Mouse (Mus musculus) thymus, adult 2 months (tissue): ENCODE measurements at regions not wholly inside any gene's neighbourhood (a gene's known extent, or its start where the extent isn't known, plus 50 kb on each side); places are given as distances from the start of the nearest gene placed in this dataset.

ENCODE experiments used
- DNase-seq: peaks from one replicate; pipeline ENCODE4 v3.0.0; 2021
- H3K27ac ChIP-seq: fragments of 200-500 bp; 2 replicates; pipeline ENCODE4 v1.5.1; 2012; ENCODE audit warnings: low read length, control low read depth; ENCODE audit not compliant: control insufficient read depth, insufficient read depth
- H3K27me3 ChIP-seq: fragments of 200-500 bp; 2 replicates; pipeline ENCODE4 v1.6.1; 2012; ENCODE audit warnings: mild to moderate bottlenecking, low read length, moderate library complexity, mixed read lengths; ENCODE audit not compliant: control insufficient read depth, insufficient read depth
- H3K36me3 ChIP-seq: fragments of 200-500 bp; 2 replicates; pipeline ENCODE4 v1.6.1; 2012; ENCODE audit warnings: mild to moderate bottlenecking, low read length, moderate library complexity; ENCODE audit not compliant: control insufficient read depth, insufficient read depth
- H3K4me1 ChIP-seq: fragments of 200-500 bp; replicated peaks from 2 replicates; pipeline ENCODE4 v1.6.1; 2012; ENCODE audit warnings: low read length; ENCODE audit not compliant: control insufficient read depth, insufficient read depth
- H3K4me3 ChIP-seq: fragments of 200-500 bp; 2 replicates; pipeline ENCODE4 v1.5.1; 2012; ENCODE audit warnings: mild to moderate bottlenecking, low read length, control low read depth, moderate library complexity; ENCODE audit not compliant: control insufficient read depth, insufficient read depth
- CTCF ChIP-seq: fragments of 200-500 bp; IDR thresholded peaks from 2 replicates; pipeline ENCODE4 v1.5.1; 2012; ENCODE audit warnings: mild to moderate bottlenecking, control low read depth, low read length, moderate library complexity, borderline replicate concordance; ENCODE audit not compliant: control insufficient read depth, poor library complexity, insufficient read depth; ENCODE audit errors: extremely low read depth
- POLR2A ChIP-seq: fragments of 200-500 bp; IDR thresholded peaks from 2 replicates; pipeline ENCODE4 v1.6.1; 2012; ENCODE audit warnings: mild to moderate bottlenecking, low read length, control low read depth, moderate library complexity; ENCODE audit not compliant: control insufficient read depth, poor library complexity, insufficient read depth; ENCODE audit errors: extremely low read depth
- WGBS: fragments of 180-500 bp; shearing (Covaris S2); methylation state at CpG from one replicate; pipeline ENCODE4 v1.1.7; 2018; 5-methylcytosine and 5-hydroxymethylcytosine counted together

GRCm38 (mm10) chr10:39233926-39234450 is 70.4 kb upstream of the Ccn6 start:
- DNase-seq, result no peak
- peaks cover 2% of the 10 kb centered on the region; the same call in 1 of the 2 replicates for H3K4me1 ChIP-seq
- 92% methylated on average over 8 of the region's 8 CpGs for WGBS
- TF ChIP-seq POLR2A (no peak), CTCF (no peak)
- H3K4me3 ChIP-seq, result no peak overlapping the region
- H3K36me3 ChIP-seq, result no peaks in the 10 kb centered on the region
- H3K27ac ChIP-seq, result no peak overlapping the region
- H3K27me3 ChIP-seq, result no peaks in the 10 kb centered on the region

GRCm38 (mm10) chr10:39233191-39233590 is 69.6 kb upstream of the Ccn6 start:
- Histone ChIP-seq H3K27me3 (no peaks in the 10 kb centered on the region), H3K36me3 (no peaks in the 10 kb centered on the region), H3K27ac (no peak overlapping the region), H3K4me1 (0 out of 2 replicates have a peak, but pooled peaks cover 2% of the 10 kb centered on the region), H3K4me3 (no peak overlapping the region)
- 93% methylated on average over 7 of the region's 7 CpGs for WGBS
- DNase-seq, result no peak
- TF ChIP-seq POLR2A, result no peak
- TF ChIP-seq CTCF, result no peak

GRCm38 (mm10) chr10:39230634-39231410 is 67.2 kb upstream of the Ccn6 start:
- Histone ChIP-seq H3K27me3 (no peaks in the 10 kb centered on the region), H3K36me3 (no peaks in the 10 kb centered on the region), H3K4me1 (0 out of 2 replicates have a peak, but pooled peaks cover 2% of the 10 kb centered on the region), H3K4me3 (no peak overlapping the region), H3K27ac (no peak overlapping the region)
- 91% methylated on average over 14 of the region's 14 CpGs for WGBS
- DNase-seq, result no peak
- TF ChIP-seq CTCF, result no peak
- no peak for TF ChIP-seq POLR2A

GRCm38 (mm10) chr10:39229233-39229632 is 65.6 kb upstream of the Ccn6 start:
- Histone ChIP-seq H3K4me3 (no peak overlapping the region), H3K27ac (no peak overlapping the region), H3K27me3 (no peaks in the 10 kb centered on the region), H3K36me3 (no peaks in the 10 kb centered on the region), H3K4me1 (0 out of 2 replicates have a peak, but pooled peaks cover 2% of the 10 kb centered on the region)
- DNase-seq, result no peak
- 97% methylated on average over 4 of the region's 4 CpGs for WGBS
- TF ChIP-seq CTCF (no peak), POLR2A (no peak)

GRCm38 (mm10) chr10:39228027-39228426 is 64.4 kb upstream of the Ccn6 start:
- no peak for TF ChIP-seq CTCF
- no peak for TF ChIP-seq POLR2A
- Histone ChIP-seq H3K36me3 (no peaks in the 10 kb centered on the region), H3K4me1 (0 out of 2 replicates have a peak, but pooled peaks cover 2% of the 10 kb centered on the region), H3K27ac (no peak overlapping the region), H3K27me3 (no peaks in the 10 kb centered on the region), H3K4me3 (no peak overlapping the region)
- 79% methylated on average over 5 of the region's 5 CpGs for WGBS
- no peak for DNase-seq

GRCm38 (mm10) chr10:39227499-39227942 is 63.9 kb upstream of the Ccn6 start:
- no peak for DNase-seq
- H3K4me3 ChIP-seq, result no peak overlapping the region
- no peaks in the 10 kb centered on the region for H3K27me3 ChIP-seq
- no peak overlapping the region for H3K27ac ChIP-seq
- no peak for TF ChIP-seq POLR2A
- TF ChIP-seq CTCF, result no peak
- 0 out of 2 replicates have a peak, but pooled peaks cover 2% of the 10 kb centered on the region for H3K4me1 ChIP-seq
- WGBS, result 81% methylated on average over 13 of the region's 13 CpGs
- H3K36me3 ChIP-seq, result no peaks in the 10 kb centered on the region

GRCm38 (mm10) chr10:39226518-39226917 is 62.9 kb upstream of the Ccn6 start:
- DNase-seq, result no peak
- no peak for TF ChIP-seq CTCF
- no peak for TF ChIP-seq POLR2A
- no peak overlapping the region for H3K27ac ChIP-seq
- no peak overlapping the region for H3K4me3 ChIP-seq
- H3K27me3 ChIP-seq, result no peaks in the 10 kb centered on the region
- no peaks in the 10 kb centered on the region for H3K36me3 ChIP-seq
- WGBS, result 75% methylated on average over 2 of the region's 2 CpGs
- 0 out of 2 replicates have a peak, but pooled peaks cover 2% of the 10 kb centered on the region for H3K4me1 ChIP-seq
